Mouse (Mus musculus) testis, postnatal 10 days (tissue): ENCODE results near the gene Spop.
A peak's percentile ranks its signal among the peaks of the same experiment; 100 is the strongest.
"Not testable (repeated sequence)": the region's sequence is repeated elsewhere in the genome, so short reads cannot be mapped to it uniquely, and the experiment has no call there.

Experiments
- DNase-seq: peaks from one replicate; pipeline ENCODE4 v3.0.0; 2021; ENCODE audit warnings: low spot score

Spop gene

GRCm38 (mm10) chr11:95391743-95392142, 22.1 kb upstream of the Spop start:
- no peak for DNase-seq

- DNase-seq: no peak
Measured at GRCm38 (mm10) chr11:95392223-95392667, 21.6 kb upstream of the Spop start.

- DNase-seq: no peak
Measured at GRCm38 (mm10) chr11:95392708-95393499, 21.0 kb upstream of the Spop start.

GRCm38 (mm10) chr11:95393500-95393816, 20.4 kb upstream of the Spop start:
- DNase-seq: no peak

GRCm38 (mm10) chr11:95394112-95394511, 19.8 kb upstream of the Spop start:
- no peak for DNase-seq

GRCm38 (mm10) chr11:95396548-95396947, 17.3 kb upstream of the Spop start:
- DNase-seq: no peak

- DNase-seq: peak; percentile 91
Measured at GRCm38 (mm10) chr11:95397843-95398835, 15.7 kb upstream of the Spop start.

GRCm38 (mm10) chr11:95399520-95400020, 14.3 kb upstream of the Spop start:
- DNase-seq: no peak

GRCm38 (mm10) chr11:95401568-95401967, 12.3 kb upstream of the Spop start:
- no peak for DNase-seq

- no peak for DNase-seq
Measured at GRCm38 (mm10) chr11:95402196-95402595, 11.7 kb upstream of the Spop start.

- no peak for DNase-seq
Measured at GRCm38 (mm10) chr11:95402658-95403101, 11.2 kb upstream of the Spop start.

- no peak for DNase-seq
Measured at GRCm38 (mm10) chr11:95403382-95404340, 10.2 kb upstream of the Spop start.

- no peak for DNase-seq
Measured at GRCm38 (mm10) chr11:95405771-95406170, 8.1 kb upstream of the Spop start.

GRCm38 (mm10) chr11:95406398-95406797, 7.5 kb upstream of the Spop start:
- DNase-seq: not testable (repeated sequence)

GRCm38 (mm10) chr11:95409450-95410112, 4.3 kb upstream of the Spop start:
- DNase-seq: no peak

- no peak for DNase-seq
Measured at GRCm38 (mm10) chr11:95411453-95412013, 2.3 kb upstream of the Spop start.

- DNase-seq: no peak
Measured at GRCm38 (mm10) chr11:95412615-95413014, 1.3 kb upstream of the Spop start.

- peak; percentile 95 for DNase-seq
Measured at GRCm38 (mm10) chr11:95414536-95415161, 769 bp downstream of the Spop start.

GRCm38 (mm10) chr11:95415931-95416330, 2.1 kb downstream of the Spop start:
- DNase-seq: no peak

- DNase-seq: no peak
Measured at GRCm38 (mm10) chr11:95417341-95417740, 3.5 kb downstream of the Spop start.
